Comparison of ENCODE assay signal across 11 mouse cellular contexts in genomic region chr17:29361982-29362691, GRCm38 (mm10). TPM values are rescaled to one million over a fixed set of nuclear protein-coding genes. Genes with fewer than 3 reads are reported as not detected.
DNase-seq lines count a peak whose midpoint lies in the region; ATAC-seq and TF ChIP-seq lines count a peak whose summit lies in the region.
"Had no signal": no experiment of that assay in that cellular context is flagged by ENCODE, and none has a peak within 500 bp of the region (broad histone marks: within the 10 kb centered on the region; RNA-seq: fewer than 3 reads in every experiment).

No protein-coding gene starts in this region.

- no peak for TF ChIP-seq CTCF in lung, embryonic 14.5 days (IDR thresholded peaks at IDR 0.05; ENCODE audit: low read depth)
- no peak for TF ChIP-seq CTCF in bone marrow, adult 2 months (IDR thresholded peaks at IDR 0.05; ENCODE audit: control insufficient read depth, insufficient read depth, low read length)

- H3K4me1 ChIP-seq in lung, embryonic 14.5 days (ENCODE audit: insufficient read depth): no peaks in the 10 kb centered on the region
- peaks cover 11% of the 10 kb centered on the region for H3K4me1 ChIP-seq in bone marrow, adult 2 months (ENCODE audit: control insufficient read depth, insufficient read depth, low read length)
- H3K4me1 ChIP-seq in liver, embryonic 12.5 days: peaks cover 10% of the 10 kb centered on the region

- H3K4me3 ChIP-seq in lung, embryonic 14.5 days (ENCODE audit: low read depth, low read length): no peak overlapping the region
- H3K4me3 ChIP-seq in bone marrow, adult 2 months (replicated peaks; ENCODE audit: control insufficient read depth, low read depth, low read length): peak overlapping the region; percentile 66
- no peak overlapping the region for H3K4me3 ChIP-seq in liver, embryonic 12.5 days
- H3K4me3 ChIP-seq: forebrain, embryonic 15.5 days; midbrain, embryonic 12.5 days had no signal

- H3K4me2 ChIP-seq in lung, embryonic 14.5 days: no peak overlapping the region
- H3K4me2 ChIP-seq in liver, embryonic 12.5 days: peak overlapping the region; percentile 31
- H3K4me2 ChIP-seq: forebrain, embryonic 15.5 days; midbrain, embryonic 12.5 days had no signal

- no peak overlapping the region for H3K27ac ChIP-seq in lung, embryonic 14.5 days (ENCODE audit: low read depth)
- H3K27ac ChIP-seq in bone marrow, adult 2 months (ENCODE audit: control insufficient read depth, insufficient read depth, low read depth, low read length, poor library complexity): peak overlapping the region; percentile 31
- no peak overlapping the region for H3K27ac ChIP-seq in liver, embryonic 12.5 days
- H3K27ac ChIP-seq: forebrain, embryonic 15.5 days; midbrain, embryonic 12.5 days had no signal

- no peak overlapping the region for H3K9ac ChIP-seq in lung, embryonic 14.5 days
- no peak overlapping the region for H3K9ac ChIP-seq in liver, embryonic 12.5 days
- H3K9ac ChIP-seq: forebrain, embryonic 15.5 days; midbrain, embryonic 12.5 days had no signal

- no peaks in the 10 kb centered on the region for H3K27me3 ChIP-seq in lung, embryonic 14.5 days (ENCODE audit: insufficient read depth, low read length)
- H3K27me3 ChIP-seq in liver, embryonic 12.5 days (replicated peaks): 0 out of 2 replicates have a peak, but pooled peaks cover 5% of the 10 kb centered on the region
- H3K27me3 ChIP-seq: forebrain, embryonic 15.5 days; midbrain, embryonic 12.5 days had no signal

- H3K36me3 ChIP-seq in lung, embryonic 14.5 days (ENCODE audit: insufficient read depth): no peaks in the 10 kb centered on the region
- no peaks in the 10 kb centered on the region for H3K36me3 ChIP-seq in liver, embryonic 12.5 days
- H3K36me3 ChIP-seq: forebrain, embryonic 15.5 days; midbrain, embryonic 12.5 days had no signal

- H3K9me3 ChIP-seq in lung, embryonic 14.5 days (ENCODE audit: low read depth, low read length): no peaks in the 10 kb centered on the region
- H3K9me3 ChIP-seq in liver, embryonic 12.5 days (replicated peaks): no peaks in the 10 kb centered on the region
- H3K9me3 ChIP-seq: forebrain, embryonic 15.5 days; midbrain, embryonic 12.5 days had no signal

- peak; percentile 68 for DNase-seq in lung, embryonic 14.5 days
- no peak for DNase-seq in lung, postnatal 25 days (ENCODE audit: low spot score)
- DNase-seq in spleen, postnatal 4 days (ENCODE audit: low spot score in 2 of 2): peak; percentile 55 to 79
- no peak for DNase-seq in right cerebral cortex, postnatal 14 days
- DNase-seq in adrenal gland, adult 18-20 months (ENCODE audit: low spot score in 2 of 2): no peak
- DNase-seq: heart, postnatal 4 days had no signal

- WGBS in lung, embryonic 14.5 days: 51% methylated on average over 8 of the region's 8 CpGs
- WGBS in bone marrow, adult 2 months: 16% methylated on average over 8 of the region's 8 CpGs
- WGBS in liver, embryonic 12.5 days (ENCODE audit: insufficient replicate concordance): 34% methylated on average over 8 of the region's 8 CpGs

- no peak for ATAC-seq in lung, embryonic 14.5 days (ENCODE audit: insufficient read depth)
- ATAC-seq in liver, embryonic 12.5 days: no peak
- no peak for ATAC-seq in inflammation-experienced regulatory T-cells, adult 6 months
- ATAC-seq: forebrain, embryonic 15.5 days had no signal

- no peak for TF ChIP-seq POLR2A in bone marrow, adult 2 months (IDR thresholded peaks at IDR 0.05; ENCODE audit: borderline replicate concordance, control insufficient read depth, low read depth, low read length)

RNA-seq across cellular contexts. Expression of gene Fgd2, which starts 1.4 kb away (rescaled TPM):
- polyA plus RNA-seq in lung, embryonic 14.5 days (2014; fragmentation: Nextera tagmentation; extraction: Ambion mirVana): 15.7 and 19.2 TPM in 2 replicates
- polyA plus RNA-seq in bone marrow, adult 2 months (2011; ENCODE audit: insufficient read depth, insufficient read length, low replicate concordance, missing spikeins): 25.2 and 41.8 TPM in 2 replicates
- 5.1 and 5.9 TPM in 2 replicates for polyA plus RNA-seq in liver, embryonic 12.5 days (2016; fragmentation: Nextera tagmentation; extraction: Ambion mirVana)
- 1 to 10 TPM in 2 of 3 experiments, not detected in 1; 1.5 to 3.3 TPM for polyA plus RNA-seq in inflammation-experienced regulatory T-cells, adult 6 months (2017; shearing (Covaris generic))
- total RNA-seq in adrenal gland, adult 18-20 months (2021): 1 to 10 TPM; 3.7 to 9.5 TPM

RNA-seq across cellular contexts. Expression of gene Mtch1, which starts 14.4 kb away (rescaled TPM):
- 381 and 395 TPM in 2 replicates for polyA plus RNA-seq in lung, embryonic 14.5 days (2014; fragmentation: Nextera tagmentation; extraction: Ambion mirVana)
- polyA plus RNA-seq in bone marrow, adult 2 months (2011; ENCODE audit: insufficient read depth, insufficient read length, low replicate concordance, missing spikeins): 111 and 170 TPM in 2 replicates
- polyA plus RNA-seq in liver, embryonic 12.5 days (2016; fragmentation: Nextera tagmentation; extraction: Ambion mirVana): 107 and 109 TPM in 2 replicates
- 10 to 100 TPM; 13.4 to 15.9 (median 13.4) TPM for polyA plus RNA-seq in inflammation-experienced regulatory T-cells, adult 6 months (2017; shearing (Covaris generic))
- total RNA-seq in adrenal gland, adult 18-20 months (2021): 100 to 1,000 TPM; 252 to 293 TPM

RNA-seq across cellular contexts. Expression of gene Pi16, which starts 44.7 kb away (rescaled TPM):
- 0.14 TPM in 2 replicates for polyA plus RNA-seq in lung, embryonic 14.5 days (2014; fragmentation: Nextera tagmentation; extraction: Ambion mirVana)
- 71.5 and 171 TPM in 2 replicates for polyA plus RNA-seq in bone marrow, adult 2 months (2011; ENCODE audit: insufficient read depth, insufficient read length, low replicate concordance, missing spikeins)
- polyA plus RNA-seq in liver, embryonic 12.5 days (2016; fragmentation: Nextera tagmentation; extraction: Ambion mirVana): 0.37 and 0.59 TPM in 2 replicates
- polyA plus RNA-seq in inflammation-experienced regulatory T-cells, adult 6 months (2017; shearing (Covaris generic)): under 1 TPM; 0.30 to 0.57 (median 0.53) TPM
- total RNA-seq in adrenal gland, adult 18-20 months (2021): 10 to 100 TPM; 16.8 to 52.3 TPM

Comparison
In these comparisons a context has a peak if more than half of its experiments do, and no peak if none do; other contexts are left out.
1. DNase-seq: peak in lung, embryonic 14.5 days (single experiment) and spleen, postnatal 4 days (2 of 2); none in lung, postnatal 25 days (single experiment), right cerebral cortex, postnatal 14 days (single experiment) and adrenal gland, adult 18-20 months (0 of 2).
2. RNA of gene Pi16, which starts 44.7 kb away (polyA plus RNA-seq): 71.5 to 171 TPM in bone marrow, adult 2 months; 0.30 to 0.57 TPM in inflammation-experienced regulatory T-cells, adult 6 months, 0.37 to 0.59 TPM in liver, embryonic 12.5 days and 0.14 TPM in lung, embryonic 14.5 days; every median in the first group is over 10 times any median in the second.